Mouse (Mus musculus) CH12.LX (cell line): ENCODE measurements around the gene Aff3. TPM values are rescaled to one million over a fixed set of nuclear protein-coding genes. Genes with fewer than 3 reads are reported as not detected.

Source experiments
- DNase-seq: peaks from one replicate; pipeline ENCODE4 v3.0.0-alpha.2; 2013; ENCODE audit errors: extremely low read depth
- H3K27ac ChIP-seq: 2 replicates; pipeline ENCODE4 v1.5.1; 2012; ENCODE audit warnings: low read depth, mild to moderate bottlenecking, control low read depth, moderate library complexity; ENCODE audit not compliant: insufficient read depth
- H3K27me3 ChIP-seq: replicated peaks from 2 replicates; pipeline ENCODE3; 2012; ENCODE audit warnings: inconsistent platforms
- H3K36me3 ChIP-seq, 2 experiments: replicated peaks in 1 of 2; 2 replicates each; pipeline versions ENCODE3 to v1.6.1; 2012; ENCODE audit warnings: inconsistent platforms in 1 of 2, low read length in 1 of 2, mild to moderate bottlenecking in 1 of 2, mixed read lengths in 1 of 2, moderate library complexity in 1 of 2; ENCODE audit not compliant: control insufficient read depth in 1 of 2, insufficient read depth in 1 of 2
- H3K4me1 ChIP-seq, 2 experiments: 2 replicates each; pipeline ENCODE4 v1.6.1; 2012; ENCODE audit warnings: inconsistent platforms in 1 of 2, moderate library complexity in 1 of 2; ENCODE audit not compliant: insufficient read depth in 2 of 2, control insufficient read depth in 1 of 2
- H3K4me2 ChIP-seq: 2 replicates; pipeline ENCODE4 v1.6.1; 2012; ENCODE audit warnings: low read depth, mild to moderate bottlenecking, control low read depth; ENCODE audit not compliant: poor library complexity, insufficient read depth, severe bottlenecking
- H3K4me3 ChIP-seq, 3 experiments: fragments of 150-350 bp in 1 of 3; sonication (generic) in 1 of 3; replicated peaks in 1 of 3; 2 replicates each; pipeline versions ENCODE3 to v1.5.1; 2011 to 2012; ENCODE audit warnings: low read depth in 2 of 3, low read length in 2 of 3, mild to moderate bottlenecking in 2 of 3, moderate library complexity in 2 of 3, control low read depth in 1 of 3, improper control_type of control experiment in 1 of 3, inconsistent platforms in 1 of 3, mixed read lengths in 1 of 3; ENCODE audit not compliant: poor library complexity in 1 of 3
- H3K79me2 ChIP-seq: replicated peaks from 2 replicates; pipeline ENCODE4 v1.6.1; 2012; ENCODE audit warnings: mild to moderate bottlenecking, moderate library complexity; ENCODE audit not compliant: control insufficient read depth, poor library complexity, insufficient read depth, severe bottlenecking; ENCODE audit errors: extremely low read depth
- H3K9ac ChIP-seq: 2 replicates; pipeline ENCODE4 v1.6.1; 2012; ENCODE audit warnings: low read depth, mild to moderate bottlenecking, control low read depth, moderate library complexity; ENCODE audit not compliant: insufficient read depth
- H3K9me3 ChIP-seq: replicated peaks from 2 replicates; pipeline ENCODE3; 2012; ENCODE audit warnings: low read length, inconsistent platforms, mixed read lengths
- BHLHE40 ChIP-seq: IDR thresholded peaks from 2 replicates; pipeline ENCODE4 v1.6.1; 2011; ENCODE audit warnings: mild to moderate bottlenecking, low read depth, low read length, improper control_type of control experiment
- CHD1 ChIP-seq: IDR thresholded peaks from 2 replicates; pipeline ENCODE4 v1.6.1; 2012; ENCODE audit warnings: low read depth, low read length, improper control_type of control experiment, inconsistent platforms
- CHD2 ChIP-seq: IDR thresholded peaks from 2 replicates; pipeline ENCODE4 v1.6.1; 2011; ENCODE audit warnings: low read length, improper control_type of control experiment
- CTCF ChIP-seq, 2 experiments: IDR thresholded peaks in 1 of 2; conservative IDR thresholded peaks in 1 of 2; 2 replicates each; pipeline ENCODE4 v1.5.1; 2011 to 2012; ENCODE audit warnings: low read depth in 2 of 2, low read length in 2 of 2, improper control_type of control experiment in 1 of 2, inconsistent platforms in 1 of 2, mild to moderate bottlenecking in 1 of 2, moderate library complexity in 1 of 2
- E2F4 ChIP-seq: IDR thresholded peaks from 2 replicates; pipeline ENCODE4 v1.6.1; 2011; ENCODE audit warnings: low read depth, low read length, improper control_type of control experiment; ENCODE audit not compliant: insufficient replicate concordance
- ELF1 ChIP-seq: IDR thresholded peaks from 2 replicates; pipeline ENCODE4 v1.6.1; 2014; ENCODE audit warnings: low read depth, mild to moderate bottlenecking, inconsistent platforms, low read length, improper control_type of control experiment
- ETS1 ChIP-seq: conservative IDR thresholded peaks from 2 replicates; pipeline ENCODE4 v1.6.1; 2012; ENCODE audit warnings: low read depth, mild to moderate bottlenecking, inconsistent platforms, low read length, improper control_type of control experiment, moderate library complexity
- HCFC1 ChIP-seq: IDR thresholded peaks from 2 replicates; pipeline ENCODE4 v1.6.1; 2012; ENCODE audit warnings: low read depth, mild to moderate bottlenecking, inconsistent platforms, low read length, improper control_type of control experiment
- IRF4 ChIP-seq: IDR thresholded peaks from 2 replicates; pipeline ENCODE4 v1.6.1; 2014; ENCODE audit warnings: low read depth, mild to moderate bottlenecking, inconsistent platforms, low read length, improper control_type of control experiment
- JUN ChIP-seq: IDR thresholded peaks from 2 replicates; pipeline ENCODE4 v1.6.1; 2011; ENCODE audit warnings: low read depth, mild to moderate bottlenecking, low read length, improper control_type of control experiment, moderate library complexity; ENCODE audit not compliant: insufficient read depth
- JUND ChIP-seq: conservative IDR thresholded peaks from 2 replicates; pipeline ENCODE4 v1.6.1; 2011; ENCODE audit warnings: low read depth, low read length, improper control_type of control experiment
- KAT2A ChIP-seq: IDR thresholded peaks from 2 replicates; pipeline ENCODE4 v1.6.1; 2012; ENCODE audit warnings: low read length, improper control_type of control experiment, inconsistent platforms; ENCODE audit not compliant: insufficient replicate concordance
- MAFK ChIP-seq: IDR thresholded peaks from 2 replicates; pipeline ENCODE4 v1.6.1; 2011; ENCODE audit warnings: low read length, improper control_type of control experiment; ENCODE audit not compliant: insufficient replicate concordance
- MAX ChIP-seq: IDR thresholded peaks from 2 replicates; pipeline ENCODE4 v1.6.1; 2011; ENCODE audit warnings: low read length, improper control_type of control experiment
- MYC ChIP-seq: IDR thresholded peaks from 2 replicates; pipeline ENCODE4 v1.6.1; 2011; ENCODE audit warnings: low read depth, mild to moderate bottlenecking, improper control_type of control experiment, low read length
- PAX5 ChIP-seq: IDR thresholded peaks from 2 replicates; pipeline ENCODE4 v1.6.1; 2012; ENCODE audit warnings: low read length, inconsistent platforms, mixed read lengths
- POLR2AphosphoS2 ChIP-seq: IDR thresholded peaks from 2 replicates; pipeline ENCODE4 v1.6.1; 2011; ENCODE audit warnings: low read depth, low read length, improper control_type of control experiment
- RAD21 ChIP-seq: IDR thresholded peaks from 2 replicates; pipeline ENCODE4 v1.6.1; 2011; ENCODE audit warnings: low read depth, mild to moderate bottlenecking, low read length, improper control_type of control experiment, moderate library complexity
- RCOR1 ChIP-seq: conservative IDR thresholded peaks from 2 replicates; pipeline ENCODE4 v1.6.1; 2012; ENCODE audit warnings: low read depth, mild to moderate bottlenecking, inconsistent platforms, low read length, improper control_type of control experiment
- SIN3A ChIP-seq: IDR thresholded peaks from 2 replicates; pipeline ENCODE4 v1.6.1; 2012; ENCODE audit warnings: low read length, improper control_type of control experiment, inconsistent platforms
- SMC3 ChIP-seq: IDR thresholded peaks from 2 replicates; pipeline ENCODE4 v1.6.1; 2011; ENCODE audit warnings: low read depth, low read length, improper control_type of control experiment
- TBP ChIP-seq: conservative IDR thresholded peaks from 2 replicates; pipeline ENCODE4 v1.6.1; 2011; ENCODE audit warnings: low read depth, low read length, improper control_type of control experiment
- USF1 ChIP-seq: IDR thresholded peaks from 2 replicates; pipeline ENCODE4 v1.6.1; 2014; ENCODE audit warnings: low read depth, mild to moderate bottlenecking, inconsistent platforms, low read length, improper control_type of control experiment
- USF2 ChIP-seq: conservative IDR thresholded peaks from 2 replicates; pipeline ENCODE4 v1.6.1; 2011; ENCODE audit warnings: low read depth, low read length, improper control_type of control experiment
- ZMIZ1 ChIP-seq: IDR thresholded peaks from 2 replicates; pipeline ENCODE4 v1.6.1; 2012; ENCODE audit warnings: low read depth, mild to moderate bottlenecking, inconsistent platforms, low read length, improper control_type of control experiment
- dilution Hi-C: fragments of 300-500 bp; cut with MboI; formaldehyde crosslinking; loops from 2 replicates; pipeline ENCODE4 v1.14.3; 2020; ENCODE audit warnings: low sequenced_read_pairs; ENCODE audit not compliant: extremely low pct_unique_long_range_greater_than_20kb, extremely low pct_ligation_motif_present
- in situ Hi-C: fragments of 300-500 bp; cut with MboI; formaldehyde crosslinking; loops from 3 replicates; pipeline ENCODE4 v1.14.3; 2019; ENCODE audit warnings: low sequenced_read_pairs, low pct_ligation_motif_present, low pct_unique_long_range_greater_than_20kb, mixed read lengths
- polyA plus RNA-seq: library from polyadenylated mRNA; unstranded; fragments of >175 nt; gene quantifications from 2 replicates; pipeline ENCODE4 v1.2.1, GENCODE M21; 2012; ENCODE audit warnings: low read depth; ENCODE audit not compliant: insufficient read length
- total RNA-seq, 2 experiments: library from RNA; depleted of rRNA; stranded (reverse); fragments of 300-350 nt in 1 of 2; fragments of >200 nt in 1 of 2; gene quantifications; 2 replicates each; pipeline ENCODE4 v1.2.3; 2012 to 2014

Aff3 gene
- total and polyA plus RNA-seq, 3 experiments, result 5.1 to 29.9 (median 7.7) TPM

DNA sequence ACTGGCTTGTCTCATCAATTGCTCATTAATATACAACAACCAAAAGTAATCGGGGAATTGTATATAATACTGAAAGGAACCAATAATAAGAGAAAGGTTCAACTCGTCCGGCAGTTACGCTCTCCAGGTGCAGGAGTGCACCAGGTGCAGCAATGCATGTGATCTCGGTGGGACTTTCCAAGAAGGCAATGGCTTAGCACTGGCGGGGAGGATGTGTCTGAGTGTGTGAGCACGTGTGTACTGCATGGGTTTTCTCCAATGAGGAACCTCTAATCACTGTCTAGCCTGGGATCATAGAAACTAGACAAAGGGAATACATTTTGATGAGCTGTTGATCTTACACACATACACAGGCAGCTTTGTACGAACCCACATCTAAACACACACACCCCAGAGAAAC lies 485.8 kb downstream of the Aff3 start (continued):
- no peak for TF ChIP-seq IRF4
- TF ChIP-seq MYC, result peak; percentile 71
- no peak for TF ChIP-seq JUND
- TF ChIP-seq ZMIZ1, result no peak
- TF ChIP-seq KAT2A, result no peak
- TF ChIP-seq PAX5, result no peak
- peak; percentile 91 for TF ChIP-seq BHLHE40
- TF ChIP-seq CHD1, result no peak
- TF ChIP-seq TBP, result no peak
- no peak for TF ChIP-seq CTCF (conservative IDR thresholded peaks at IDR 0.05 in 1 of 2, IDR thresholded peaks at IDR 0.05 in 1 of 2; ENCODE audit: low read depth in 2 of 2, low read length in 2 of 2)
- no peak for TF ChIP-seq SIN3A
- TF ChIP-seq E2F4, result no peak
- TF ChIP-seq ETS1, result no peak; the same call in 1 of the 2 replicates

DNA sequence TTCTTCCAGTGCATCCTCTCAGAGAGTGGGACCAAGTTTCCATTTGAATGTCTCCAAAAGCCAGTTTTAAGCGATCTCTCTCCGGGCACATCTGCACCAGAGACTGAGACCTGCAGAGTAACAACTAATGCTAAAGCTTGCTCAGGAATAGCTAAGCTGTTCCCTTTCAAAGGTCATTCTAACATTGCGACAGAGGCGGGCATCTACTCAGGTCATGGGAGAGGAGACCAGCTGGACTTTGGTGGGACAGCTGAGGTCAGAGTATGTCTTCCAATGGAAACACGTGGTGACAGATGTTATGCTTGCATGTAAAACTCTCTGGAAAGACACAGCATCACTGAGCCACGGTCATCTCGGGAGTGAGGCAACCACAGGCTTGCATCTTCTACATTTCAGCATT lies 488.7 kb downstream of the Aff3 start:
- no peak overlapping the region for H3K27ac ChIP-seq
- TF ChIP-seq BHLHE40 (no peak), CHD1 (no peak), RCOR1 (no peak), USF1 (no peak), IRF4 (no peak), SMC3 (no peak), MAFK (no peak), ELF1 (no peak), CHD2 (no peak), CTCF (conservative IDR thresholded peaks at IDR 0.05 in 1 of 2, IDR thresholded peaks at IDR 0.05 in 1 of 2; ENCODE audit: low read depth in 2 of 2, low read length in 2 of 2) (no peak), JUN (no peak), MAX (no peak), RAD21 (no peak), HCFC1 (no peak), POLR2AphosphoS2 (no peak), SIN3A (no peak), PAX5 (no peak), USF2 (no peak), KAT2A (no peak)
- TF ChIP-seq, all 38 proteins: peak for 0
- in situ Hi-C loops, result no loop called here
- Histone ChIP-seq H3K9me3 (no peaks in the 10 kb centered on the region), H3K36me3 (peaks cover 0 to 44% of the 10 kb centered on the region in 2 experiments), H3K27me3 (no peaks in the 10 kb centered on the region), H3K79me2 (no peaks in the 10 kb centered on the region), H3K4me2 (no peak overlapping the region), H3K4me1 (peaks cover 6 to 43% of the 10 kb centered on the region in 2 experiments), H3K9ac (no peak overlapping the region), H3K4me3 (no peak overlapping the region)
- DNase-seq, result no peak
- dilution Hi-C loops, result no loop called here
